In genomic region chr8:114564036-114564435, GRCm38 (mm10) we compare ENCODE assay signal across 11 mouse cellular contexts.
"Had no signal": no experiment of that assay in that cellular context is flagged by ENCODE, and none has a peak within 500 bp of the region (broad histone marks: within the 10 kb centered on the region; RNA-seq: fewer than 3 reads in every experiment).

No protein-coding gene starts in this region.

- H3K4me1 ChIP-seq: midbrain, embryonic 15.5 days had no signal

- H3K9me3 ChIP-seq: limb, embryonic 10.5 days; midbrain, embryonic 10.5 days; midbrain, embryonic 15.5 days; neural tube, embryonic 12.5 days had no signal

- DNase-seq: lung, adult 2 months; lung, postnatal 10 days; lung, postnatal 4 days; thymus, adult 18-20 months; thymus, postnatal 25 days had no signal

- H3K27me3 ChIP-seq: midbrain, embryonic 15.5 days; neural tube, embryonic 12.5 days had no signal

- ATAC-seq: intestine, embryonic 16.5 days; midbrain, embryonic 15.5 days had no signal

- H3K4me2 ChIP-seq: midbrain, embryonic 15.5 days; neural tube, embryonic 12.5 days had no signal

- H3K9ac ChIP-seq: liver, embryonic 14.5 days; midbrain, embryonic 15.5 days; neural tube, embryonic 12.5 days had no signal

- H3K4me3 ChIP-seq: limb, embryonic 10.5 days; midbrain, embryonic 10.5 days; midbrain, embryonic 15.5 days; neural tube, embryonic 12.5 days had no signal

- H3K36me3 ChIP-seq: limb, embryonic 10.5 days; midbrain, embryonic 10.5 days; midbrain, embryonic 15.5 days; neural tube, embryonic 12.5 days had no signal

- H3K27ac ChIP-seq: limb, embryonic 10.5 days; liver, embryonic 14.5 days; midbrain, embryonic 15.5 days; neural tube, embryonic 12.5 days had no signal
